Mouse (Mus musculus): Measurements from ENCODE around the gene Pdha2. TPM values are rescaled to one million over a fixed set of nuclear protein-coding genes. Genes with fewer than 3 reads are reported as not detected.
A peak's percentile ranks its signal among the peaks of the same experiment; 100 is the strongest.

The Pdha2 gene
- total and polyA plus RNA-seq, 2 experiments from 2014 or later: not detected

DNA sequence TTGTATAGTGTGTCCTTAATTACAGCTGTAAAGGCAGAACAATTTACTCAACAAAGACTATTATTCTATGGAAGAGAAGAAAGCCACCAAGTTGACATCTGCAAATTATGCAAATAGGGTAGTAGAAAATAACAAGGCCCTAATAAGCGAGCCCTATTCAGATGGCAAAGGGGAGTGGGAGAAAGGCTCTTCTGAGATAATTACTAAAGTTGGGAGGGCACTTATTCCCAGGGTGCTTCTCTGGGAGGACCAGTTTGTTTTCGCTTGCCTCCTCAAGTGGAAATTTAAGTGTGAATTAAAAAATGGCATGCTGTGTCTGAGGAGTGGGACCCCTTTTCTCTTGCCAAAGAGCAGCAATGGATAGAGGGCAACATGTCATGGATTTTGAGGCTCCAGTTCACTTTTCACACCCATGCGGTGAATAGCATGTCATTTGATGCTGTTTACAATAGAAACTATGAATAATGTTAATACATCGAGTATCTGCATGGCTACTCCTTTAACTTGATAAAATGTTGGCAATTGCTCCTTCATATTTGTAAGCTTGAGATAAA, 14.8 kb downstream of the Pdha2 start:
- ATAC-seq (no peak), DNase-seq (ENCODE audit: low spot score) (peak; percentile 42)
- Histone ChIP-seq H3K9me3 (ENCODE audit: low read length) (no peaks in the 10 kb centered on the region), H3K4me3 (ENCODE audit: low read length) (no peak overlapping the region), H3K27ac (no peak overlapping the region), H3K4me2 (ENCODE audit: low read depth, low read length) (no peak overlapping the region), H3K27me3 (ENCODE audit: insufficient read depth, low read length) (no peaks in the 10 kb centered on the region), H3K9ac (replicated peaks; ENCODE audit: low read length) (no peak overlapping the region), H3K36me3 (ENCODE audit: insufficient read depth, low read length) (no peaks in the 10 kb centered on the region), H3K4me1 (ENCODE audit: insufficient read depth, low read length) (no peaks in the 10 kb centered on the region)
- no peak for TF ChIP-seq CTCF (IDR thresholded peaks at IDR 0.05; ENCODE audit: low read depth)
- 49% methylated on average over 4 of the region's 4 CpGs for WGBS

DNA sequence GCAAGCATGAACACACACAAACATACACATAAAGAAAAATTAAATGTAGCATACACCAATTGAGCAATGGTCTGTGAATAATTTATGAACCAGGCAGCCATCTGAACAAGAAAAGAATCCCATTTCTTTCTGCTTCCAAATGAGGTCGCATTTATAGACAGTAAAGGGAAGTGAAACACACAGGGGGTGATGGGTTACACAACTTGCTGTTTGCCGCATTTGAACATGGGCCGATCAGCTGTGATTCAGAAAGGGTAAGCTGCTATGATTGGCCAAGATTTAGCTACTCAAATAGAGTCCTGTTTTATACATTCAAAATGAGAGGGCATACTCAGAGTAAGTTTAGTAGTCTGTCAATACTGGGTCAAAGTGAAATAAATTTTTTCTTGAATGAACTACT, 20.5 kb downstream of the Pdha2 start:
- ATAC-seq (no peak), DNase-seq (ENCODE audit: low spot score) (no peak)
- 63% methylated on average over 3 of the region's 3 CpGs for WGBS
- no peak overlapping the region for H3K4me3 ChIP-seq (ENCODE audit: low read length)
- TF ChIP-seq CTCF (IDR thresholded peaks at IDR 0.05; ENCODE audit: low read depth): no peak
- no peak overlapping the region for H3K27ac ChIP-seq
- no peaks in the 10 kb centered on the region for H3K9me3 ChIP-seq (ENCODE audit: low read length)
- no peaks in the 10 kb centered on the region for H3K36me3 ChIP-seq (ENCODE audit: insufficient read depth, low read length)
- no peak overlapping the region for H3K9ac ChIP-seq (replicated peaks; ENCODE audit: low read length)
- no peaks in the 10 kb centered on the region for H3K27me3 ChIP-seq (ENCODE audit: insufficient read depth, low read length)
- no peaks in the 10 kb centered on the region for H3K4me1 ChIP-seq (ENCODE audit: insufficient read depth, low read length)
- H3K4me2 ChIP-seq (ENCODE audit: low read depth, low read length): no peak overlapping the region

DNA sequence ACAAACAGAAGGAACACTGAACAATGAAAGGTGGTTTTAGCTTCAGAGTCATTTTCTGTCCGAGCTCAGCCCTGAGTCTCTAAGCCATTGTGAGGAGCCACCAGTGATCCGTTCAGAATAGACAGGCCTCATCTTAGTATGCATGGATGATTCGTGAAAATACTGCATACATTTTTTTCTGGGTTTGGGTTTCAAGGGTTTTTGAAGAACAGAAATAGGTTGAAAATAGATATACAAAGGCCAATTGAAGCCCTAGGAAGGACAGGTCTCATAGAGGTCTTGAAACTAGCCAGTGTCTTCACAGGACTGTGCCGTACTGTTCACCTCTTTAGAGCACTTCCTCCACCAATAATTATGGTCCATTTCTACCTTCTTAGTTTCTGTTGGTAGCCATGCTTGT, 21.7 kb downstream of the Pdha2 start:
- no peak for TF ChIP-seq CTCF (IDR thresholded peaks at IDR 0.05; ENCODE audit: low read depth)
- Histone ChIP-seq H3K4me1 (ENCODE audit: insufficient read depth, low read length) (no peaks in the 10 kb centered on the region), H3K36me3 (ENCODE audit: insufficient read depth, low read length) (no peaks in the 10 kb centered on the region), H3K27ac (no peak overlapping the region), H3K4me2 (ENCODE audit: low read depth, low read length) (no peak overlapping the region), H3K9ac (replicated peaks; ENCODE audit: low read length) (no peak overlapping the region), H3K27me3 (ENCODE audit: insufficient read depth, low read length) (no peaks in the 10 kb centered on the region), H3K9me3 (ENCODE audit: low read length) (no peaks in the 10 kb centered on the region), H3K4me3 (ENCODE audit: low read length) (no peak overlapping the region)
- ATAC-seq (no peak), DNase-seq (ENCODE audit: low spot score) (no peak)
- 55% methylated on average over 4 of the region's 4 CpGs for WGBS

DNA sequence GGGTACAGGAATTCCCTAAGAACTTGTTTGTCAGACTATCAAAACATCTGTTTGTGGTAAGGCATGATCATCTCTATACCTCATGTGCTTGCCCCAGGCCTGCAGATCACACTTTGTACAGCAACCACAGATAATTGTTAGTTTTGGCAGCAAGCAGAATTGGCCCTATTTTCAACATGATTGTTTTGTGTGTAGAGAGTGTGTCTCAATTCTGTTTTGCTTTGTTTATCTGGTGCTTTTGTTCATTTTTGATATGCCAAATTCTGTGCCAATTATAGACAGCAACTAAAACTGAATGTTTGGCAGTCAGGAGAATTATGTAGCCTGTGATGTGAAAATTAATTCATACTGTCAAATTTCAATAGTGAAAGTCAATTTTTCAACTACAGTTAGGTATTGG, 51.2 kb downstream of the Pdha2 start:
- Histone ChIP-seq H3K4me1 (ENCODE audit: insufficient read depth, low read length) (no peaks in the 10 kb centered on the region), H3K27me3 (ENCODE audit: insufficient read depth, low read length) (no peaks in the 10 kb centered on the region), H3K4me2 (ENCODE audit: low read depth, low read length) (no peak overlapping the region), H3K27ac (no peak overlapping the region), H3K9ac (replicated peaks; ENCODE audit: low read length) (no peak overlapping the region), H3K36me3 (ENCODE audit: insufficient read depth, low read length) (no peaks in the 10 kb centered on the region), H3K9me3 (ENCODE audit: low read length) (no peaks in the 10 kb centered on the region), H3K4me3 (ENCODE audit: low read length) (no peak overlapping the region)
- ATAC-seq (no peak), DNase-seq (ENCODE audit: low spot score) (no peak)
- no peak for TF ChIP-seq CTCF (IDR thresholded peaks at IDR 0.05; ENCODE audit: low read depth)

All from hindbrain, postnatal 0 days (tissue).